9 mouse cellular contexts compared by ENCODE assay signal in genomic region chr10:67226543-67226942, GRCm38 (mm10). TPM values are rescaled to one million over a fixed set of nuclear protein-coding genes. Genes with fewer than 3 reads are reported as not detected.
DNase-seq lines count a peak whose midpoint lies in the region; ATAC-seq lines count a peak whose summit lies in the region.
"Had no signal": no experiment of that assay in that cellular context is flagged by ENCODE, and none has a peak within 500 bp of the region (broad histone marks: within the 10 kb centered on the region; RNA-seq: fewer than 3 reads in every experiment).

No protein-coding gene starts in this region.

- H3K27ac ChIP-seq in forebrain, embryonic 16.5 days (ENCODE audit: low read length), result peak overlapping the region; percentile 33; the same call in 1 of the 2 replicates
- no peak overlapping the region for H3K27ac ChIP-seq in forebrain, embryonic 11.5 days (ENCODE audit: low read depth, low read length)
- peak overlapping the region; percentile 78 for H3K27ac ChIP-seq in heart, embryonic 16.5 days (ENCODE audit: low read length)
- 0 out of 2 replicates have a peak overlapping the region, but pooled peaks have one; percentile 46 for H3K27ac ChIP-seq in lung, embryonic 15.5 days
- peak overlapping the region; percentile 51 for H3K27ac ChIP-seq in macrophage

- DNase-seq in forebrain, embryonic 11.5 days (ENCODE audit: low spot score), result no peak
- DNase-seq in heart, postnatal 25 days (ENCODE audit: low spot score), result no peak
- no peak for DNase-seq in lung, postnatal 36 days
- DNase-seq in spleen, postnatal 36 days (ENCODE audit: low spot score in 2 of 2), result no peak

- H3K9ac ChIP-seq in forebrain, embryonic 16.5 days (replicated peaks; ENCODE audit: low read depth, low read length), result no peak overlapping the region
- H3K9ac ChIP-seq in forebrain, embryonic 11.5 days (ENCODE audit: low read length), result no peak overlapping the region
- H3K9ac ChIP-seq in heart, embryonic 16.5 days (ENCODE audit: low read length), result no peak overlapping the region
- no peak overlapping the region for H3K9ac ChIP-seq in lung, embryonic 15.5 days

- intact Hi-C loops in heart, postnatal 25 days (cut with DNase I), result loop anchor here (5.0 kb wide), 1 partner anchor 39 kb away; no protein-coding TSS in a partner anchor

- H3K9me3 ChIP-seq in forebrain, embryonic 16.5 days (ENCODE audit: control insufficient read depth, low read length), result no peaks in the 10 kb centered on the region
- no peaks in the 10 kb centered on the region for H3K9me3 ChIP-seq in forebrain, embryonic 11.5 days (ENCODE audit: control insufficient read depth, low read length)
- no peaks in the 10 kb centered on the region for H3K9me3 ChIP-seq in heart, embryonic 16.5 days (replicated peaks; ENCODE audit: control insufficient read depth, low read length)
- H3K9me3 ChIP-seq in lung, embryonic 15.5 days, result no peaks in the 10 kb centered on the region

- ATAC-seq in forebrain, embryonic 16.5 days, result no peak
- ATAC-seq in forebrain, embryonic 11.5 days (replicated peaks; ENCODE audit: low FRiP score), result no peak
- ATAC-seq in heart, embryonic 16.5 days (replicated peaks; ENCODE audit: extremely low read depth, insufficient read depth, low FRiP score), result no peak
- no peak for ATAC-seq in lung, embryonic 15.5 days (ENCODE audit: borderline replicate concordance, extremely low read depth, low FRiP score, low TSS enrichment)

- H3K4me2 ChIP-seq in forebrain, embryonic 16.5 days (ENCODE audit: low read length), result no peak overlapping the region
- H3K4me2 ChIP-seq in forebrain, embryonic 11.5 days (ENCODE audit: low read depth, low read length, severe bottlenecking), result no peak overlapping the region
- H3K4me2 ChIP-seq in heart, embryonic 16.5 days (ENCODE audit: low read depth, low read length), result no peak overlapping the region
- H3K4me2 ChIP-seq in lung, embryonic 15.5 days, result no peak overlapping the region
- H3K4me2 ChIP-seq: liver, embryonic 11.5 days had no signal

- no peaks in the 10 kb centered on the region for H3K4me1 ChIP-seq in forebrain, embryonic 16.5 days (replicated peaks; ENCODE audit: control insufficient read depth, insufficient read depth, low read length)
- H3K4me1 ChIP-seq in forebrain, embryonic 11.5 days (replicated peaks; ENCODE audit: control insufficient read depth, insufficient read depth, low read length), result no peaks in the 10 kb centered on the region
- H3K4me1 ChIP-seq in heart, embryonic 16.5 days (ENCODE audit: control insufficient read depth, insufficient read depth, low read length), result peaks cover 23% of the 10 kb centered on the region
- H3K4me1 ChIP-seq in lung, embryonic 15.5 days, result peaks cover 8% of the 10 kb centered on the region; the same call in 1 of the 2 replicates

- peaks cover 90% of the 10 kb centered on the region for H3K79me2 ChIP-seq in macrophage (ENCODE audit: inconsistent target)

- no peak overlapping the region for H3K4me3 ChIP-seq in forebrain, embryonic 16.5 days (replicated peaks; ENCODE audit: low read length)
- H3K4me3 ChIP-seq in forebrain, embryonic 11.5 days (ENCODE audit: low read depth, low read length), result no peak overlapping the region
- no peak overlapping the region for H3K4me3 ChIP-seq in heart, embryonic 16.5 days (ENCODE audit: low read length)
- no peak overlapping the region for H3K4me3 ChIP-seq in lung, embryonic 15.5 days
- no peak overlapping the region for H3K4me3 ChIP-seq in macrophage (ENCODE audit: inconsistent target)

- no peaks in the 10 kb centered on the region for H3K27me3 ChIP-seq in forebrain, embryonic 16.5 days (replicated peaks; ENCODE audit: control insufficient read depth, insufficient read depth, low read length)
- H3K27me3 ChIP-seq in forebrain, embryonic 11.5 days (ENCODE audit: control insufficient read depth, insufficient read depth, low read length), result no peaks in the 10 kb centered on the region
- H3K27me3 ChIP-seq in heart, embryonic 16.5 days (ENCODE audit: control insufficient read depth, insufficient read depth, low read length), result no peaks in the 10 kb centered on the region
- H3K27me3 ChIP-seq in lung, embryonic 15.5 days, result no peaks in the 10 kb centered on the region

- peaks cover 28% of the 10 kb centered on the region for H3K36me3 ChIP-seq in forebrain, embryonic 16.5 days (ENCODE audit: control insufficient read depth, insufficient read depth)
- H3K36me3 ChIP-seq in forebrain, embryonic 11.5 days (ENCODE audit: control insufficient read depth, insufficient read depth, low read length), result peaks cover 10% of the 10 kb centered on the region; the same call in 1 of the 2 replicates
- H3K36me3 ChIP-seq in heart, embryonic 16.5 days (ENCODE audit: control insufficient read depth, insufficient read depth), result peaks cover 32% of the 10 kb centered on the region
- peaks cover 35% of the 10 kb centered on the region for H3K36me3 ChIP-seq in lung, embryonic 15.5 days
- peaks cover 63% of the 10 kb centered on the region for H3K36me3 ChIP-seq in macrophage (ENCODE audit: inconsistent target)

- 79% methylated on average over 14 of the region's 14 CpGs for WGBS in forebrain, embryonic 16.5 days
- WGBS in forebrain, embryonic 11.5 days, result 92% methylated on average over 14 of the region's 14 CpGs
- 68% methylated on average over 14 of the region's 14 CpGs for WGBS in heart, embryonic 16.5 days
- WGBS in lung, embryonic 15.5 days, result 85% methylated on average over 14 of the region's 14 CpGs
- WGBS in macrophage (ENCODE audit: missing documents), result 89% methylated on average over 14 of the region's 14 CpGs

RNA-seq across cellular contexts. Expression of gene Nrbf2, which starts 58.6 kb away (rescaled TPM):
- 42.0 and 42.5 TPM in 2 replicates for polyA plus RNA-seq in forebrain, embryonic 16.5 days (2015; fragmentation: Nextera tagmentation; extraction: Ambion mirVana)
- polyA plus RNA-seq in forebrain, embryonic 11.5 days (2014; fragmentation: Nextera tagmentation; extraction: Ambion mirVana), result 42.0 and 44.3 TPM in 2 replicates
- 29.8 and 33.0 TPM in 2 replicates for polyA plus RNA-seq in heart, embryonic 16.5 days (2015; fragmentation: Nextera tagmentation; extraction: Ambion mirVana)
- total RNA-seq in heart, postnatal 25 days (2021), result 1 to 10 TPM; 6.9 to 8.6 TPM
- polyA plus RNA-seq in lung, embryonic 15.5 days (2015; fragmentation: Nextera tagmentation; extraction: Ambion mirVana), result 34.4 and 35.3 TPM in 2 replicates
- 10 to 100 TPM; 17.6 to 48.9 (median 36.4) TPM for total RNA-seq in macrophage (2018; cell fraction: chromatin; rRNA removed)
- total RNA-seq in macrophage (2018; cell fraction: cytosol; rRNA removed), result 10 to 100 TPM; 31.6 to 52.0 (median 42.0) TPM
- total RNA-seq in macrophage (2018; cell fraction: nucleus; rRNA removed), result 10 to 100 TPM; 22.5 to 49.8 (median 33.2) TPM
- 34.9 to 45.8 TPM (median 43.4 TPM) in 3 replicates for polyA plus RNA-seq in macrophage (2018)
